Mouse (Mus musculus) stomach, embryonic 15.5 days (tissue): ENCODE measurements around the gene Cwc15. TPM values are rescaled to one million over a fixed set of nuclear protein-coding genes. Genes with fewer than 3 reads are reported as not detected.

Experiments used
- ATAC-seq: fragments of 200-750 bp; cut with Nextera tagmentation; 2 replicates; pipeline ENCODE4 v1.8.0; 2017; ENCODE audit warnings: low read depth, moderate number of reproducible peaks, moderate TSS enrichment; ENCODE audit not compliant: insufficient read depth, low FRiP score
- H3K27ac ChIP-seq: fragments of 300-500 bp; sonication (generic); 2 replicates; pipeline ENCODE4 v1.5.1; 2015; ENCODE audit warnings: mild to moderate bottlenecking, inconsistent platforms
- H3K27me3 ChIP-seq: fragments of 300-500 bp; sonication (generic); replicated peaks from 2 replicates; pipeline ENCODE4 v1.6.1; 2015; ENCODE audit warnings: inconsistent platforms
- H3K36me3 ChIP-seq: fragments of 300-500 bp; sonication (generic); 2 replicates; pipeline ENCODE4 v1.6.1; 2015; ENCODE audit warnings: inconsistent platforms
- H3K4me1 ChIP-seq: fragments of 300-500 bp; sonication (generic); 2 replicates; pipeline ENCODE4 v1.6.1; 2015; ENCODE audit warnings: inconsistent platforms
- H3K4me2 ChIP-seq: fragments of 300-500 bp; sonication (generic); 2 replicates; pipeline ENCODE4 v1.6.1; 2015; ENCODE audit warnings: mild to moderate bottlenecking, inconsistent platforms
- H3K4me3 ChIP-seq: fragments of 300-500 bp; sonication (generic); replicated peaks from 2 replicates; pipeline ENCODE4 v1.5.1; 2015; ENCODE audit warnings: inconsistent platforms
- H3K9ac ChIP-seq: fragments of 300-500 bp; sonication (generic); 2 replicates; pipeline ENCODE4 v1.6.1; 2015; ENCODE audit warnings: inconsistent platforms
- H3K9me3 ChIP-seq: fragments of 300-500 bp; sonication (generic); 2 replicates; pipeline ENCODE4 v1.6.1; 2016; ENCODE audit warnings: inconsistent platforms
- WGBS: fragments of 180-500 bp; shearing (Covaris S2); methylation state at CpG from one replicate; pipeline ENCODE4 v1.1.7; 2015; 5-methylcytosine and 5-hydroxymethylcytosine counted together
- polyA plus RNA-seq: library from polyadenylated mRNA; unstranded; fragments of >200 nt; fragmentation: Nextera tagmentation; extraction: Ambion mirVana; gene quantifications from 2 replicates; pipeline ENCODE4 v1.2.1, GENCODE M21; 2015

Gene Cwc15
- polyA plus RNA-seq, 1 experiment from 2014 or later: 135 TPM

- WGBS: 21% methylated on average over 3 of the region's 3 CpGs
- Histone ChIP-seq H3K4me3 (no peak overlapping the region), H3K9ac (no peak overlapping the region), H3K27me3 (no peaks in the 10 kb centered on the region), H3K4me1 (0 out of 2 replicates have a peak, but pooled peaks cover 6% of the 10 kb centered on the region), H3K36me3 (no peaks in the 10 kb centered on the region), H3K4me2 (no peak overlapping the region), H3K27ac (no peak overlapping the region), H3K9me3 (no peaks in the 10 kb centered on the region)
- ATAC-seq: no peak
These were observed 20.7 kb downstream of the Cwc15 start for GRCm38 (mm10) chr9:14520971-14521670.

DNA sequence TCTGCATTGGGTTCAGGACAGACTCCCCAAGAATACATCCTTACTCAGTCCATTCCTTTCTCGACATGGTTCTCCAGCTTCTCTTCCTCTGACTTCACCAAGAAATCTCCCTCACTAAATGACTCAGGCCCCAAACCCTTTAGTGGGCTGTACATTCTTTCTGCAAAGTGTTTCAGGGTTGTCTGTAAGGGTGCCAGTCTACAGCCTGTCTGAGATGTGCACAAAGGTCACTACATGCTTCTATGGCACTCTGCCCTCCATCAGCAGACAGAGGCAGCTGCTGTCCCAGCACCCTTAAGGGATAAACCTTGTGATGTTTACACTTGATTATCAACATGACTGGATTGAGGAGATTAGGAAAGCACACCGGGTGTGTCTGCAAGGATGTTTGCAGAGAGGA is 21.3 kb downstream of the Cwc15 start:
- 31% methylated on average over 2 of the region's 2 CpGs for WGBS
- H3K4me1 ChIP-seq: 0 out of 2 replicates have a peak, but pooled peaks cover 6% of the 10 kb centered on the region
- ATAC-seq: no peak

DNA sequence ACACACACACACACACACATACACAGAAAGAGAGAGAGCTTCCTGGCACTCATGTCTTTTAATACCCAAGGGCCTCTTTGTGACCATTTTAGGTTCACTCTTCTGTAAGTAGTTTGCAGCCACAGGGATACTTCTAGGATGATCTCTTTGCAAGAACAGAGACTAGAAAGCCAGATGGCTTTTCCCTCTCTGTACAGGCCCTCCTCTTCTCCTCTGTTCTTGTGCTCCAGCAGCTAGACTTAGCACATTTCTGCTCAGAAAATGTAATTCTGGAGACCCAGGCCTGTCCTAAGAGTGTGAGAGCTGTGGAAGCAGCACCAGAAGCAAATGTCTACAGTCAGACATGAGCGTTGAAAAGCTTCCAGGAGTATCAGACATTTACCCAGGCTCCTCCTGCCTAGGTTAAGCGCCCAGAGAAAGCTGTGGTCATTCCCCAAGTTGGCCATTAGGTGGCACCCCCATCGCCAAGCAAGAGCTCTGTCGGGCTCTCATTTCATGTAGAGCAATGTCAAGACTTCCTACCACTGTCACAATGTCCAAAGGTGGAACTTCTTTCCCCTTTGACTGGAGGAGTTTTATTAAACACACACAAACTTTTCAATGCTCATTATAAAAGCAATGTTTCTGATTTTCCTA is 23.1 kb downstream of the Cwc15 start:
- Histone ChIP-seq H3K9ac (no peak overlapping the region), H3K9me3 (no peaks in the 10 kb centered on the region), H3K36me3 (no peaks in the 10 kb centered on the region), H3K4me3 (no peak overlapping the region), H3K27ac (no peak overlapping the region), H3K4me1 (0 out of 2 replicates have a peak, but pooled peaks cover 6% of the 10 kb centered on the region), H3K4me2 (no peak overlapping the region), H3K27me3 (no peaks in the 10 kb centered on the region)
- WGBS: 6% methylated on average over 4 of the region's 4 CpGs
- peak; percentile 56; the same call in 1 of the 2 replicates for ATAC-seq

More for the DNA sequence above, 21.3 kb downstream of the Cwc15 start:
- Histone ChIP-seq H3K4me2 (no peak overlapping the region), H3K4me3 (no peak overlapping the region), H3K27ac (no peak overlapping the region), H3K9me3 (no peaks in the 10 kb centered on the region), H3K36me3 (no peaks in the 10 kb centered on the region), H3K9ac (no peak overlapping the region), H3K27me3 (no peaks in the 10 kb centered on the region)

DNA sequence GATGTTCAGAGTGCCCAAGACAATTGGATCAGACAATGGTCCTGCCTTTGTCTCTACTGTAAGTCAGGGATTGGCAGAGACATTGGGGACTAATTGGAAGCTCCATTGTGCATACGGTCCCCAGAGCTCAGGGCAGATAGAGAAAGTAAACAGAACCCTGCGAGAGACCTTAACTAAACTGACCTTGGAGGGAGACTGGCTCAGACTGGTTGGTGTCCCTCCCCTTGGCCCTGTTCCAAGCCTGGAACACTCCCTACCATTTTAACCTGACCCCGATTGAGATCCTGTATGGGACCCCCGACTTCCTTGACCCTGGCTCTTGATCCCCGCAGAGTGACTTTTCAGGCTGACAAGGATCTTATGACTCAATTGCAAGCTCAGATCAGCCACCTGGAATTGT is 29.6 kb downstream of the Cwc15 start:
- Histone ChIP-seq H3K4me2 (no peak overlapping the region), H3K36me3 (no peaks in the 10 kb centered on the region), H3K4me1 (0 out of 2 replicates have a peak, but pooled peaks cover 2% of the 10 kb centered on the region), H3K27me3 (no peaks in the 10 kb centered on the region), H3K9me3 (no peaks in the 10 kb centered on the region), H3K27ac (no peak overlapping the region), H3K9ac (no peak overlapping the region), H3K4me3 (no peak overlapping the region)
- peak; percentile 85 for ATAC-seq
- 33% methylated on average over 5 of the region's 5 CpGs for WGBS

DNA sequence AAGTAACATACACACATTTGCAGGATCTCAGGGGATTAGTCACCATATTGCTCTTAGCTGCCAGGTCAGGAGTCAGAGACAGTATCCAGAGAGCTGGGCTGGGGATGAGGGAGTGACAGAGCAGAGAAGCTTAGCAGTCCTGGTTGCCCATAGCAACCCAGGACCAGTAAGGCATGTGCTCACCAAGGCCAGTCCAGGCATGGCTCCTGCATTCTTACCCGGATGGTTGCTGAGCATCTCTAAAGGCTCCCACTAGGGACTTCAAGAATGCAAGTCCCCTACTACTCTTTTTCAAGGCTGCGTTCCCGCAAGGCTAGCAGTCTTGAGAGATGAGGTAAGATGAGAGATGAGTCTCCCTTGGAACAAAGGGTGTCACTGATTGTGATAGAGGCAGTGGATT is 31.9 kb downstream of the Cwc15 start:
- Histone ChIP-seq H3K27me3 (no peaks in the 10 kb centered on the region), H3K9me3 (no peaks in the 10 kb centered on the region), H3K36me3 (no peaks in the 10 kb centered on the region), H3K4me2 (no peak overlapping the region), H3K4me3 (no peak overlapping the region), H3K27ac (no peak overlapping the region), H3K4me1 (0 out of 2 replicates have a peak, but pooled peaks cover 2% of the 10 kb centered on the region), H3K9ac (no peak overlapping the region)
- no peak for ATAC-seq
- WGBS: 58% methylated on average over 3 of the region's 3 CpGs

- Histone ChIP-seq H3K4me2 (no peak overlapping the region), H3K4me1 (0 out of 2 replicates have a peak, but pooled peaks cover 2% of the 10 kb centered on the region), H3K9me3 (no peaks in the 10 kb centered on the region), H3K4me3 (no peak overlapping the region), H3K9ac (no peak overlapping the region), H3K27me3 (no peaks in the 10 kb centered on the region), H3K36me3 (no peaks in the 10 kb centered on the region), H3K27ac (no peak overlapping the region)
- 83% methylated on average over 2 of the region's 2 CpGs for WGBS
- no peak for ATAC-seq
These were observed 33.2 kb downstream of the Cwc15 start for GRCm38 (mm10) chr9:14533659-14534058.

DNA sequence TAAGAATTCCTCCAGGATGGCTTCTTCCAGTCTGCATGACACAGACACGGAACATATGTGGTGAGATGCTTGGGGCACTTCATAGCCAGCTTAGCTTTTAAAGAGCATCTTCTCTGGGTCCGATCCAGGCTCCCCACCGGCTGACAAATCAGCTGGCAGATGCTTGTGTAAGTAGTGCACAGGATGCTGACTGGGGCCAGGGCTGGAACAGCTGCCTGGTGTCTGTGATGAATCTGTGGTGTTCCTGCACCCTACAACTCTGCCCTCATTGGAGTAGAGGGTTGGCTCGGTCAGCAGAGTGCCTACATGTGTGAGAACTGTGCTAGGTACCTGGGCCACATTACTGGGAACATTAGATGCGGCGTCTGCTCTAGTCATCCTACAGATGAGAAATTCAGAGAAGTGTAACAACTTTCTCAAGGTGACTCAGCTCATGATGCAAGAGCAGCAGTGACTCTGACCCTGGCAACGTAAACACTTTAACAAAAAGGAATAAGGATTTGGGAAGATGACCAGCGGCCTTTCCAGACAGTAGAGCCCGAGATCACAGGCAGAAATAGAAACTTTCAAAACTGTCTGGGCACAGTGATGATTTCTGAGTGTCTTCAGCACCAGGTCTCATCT is 34.5 kb downstream of the Cwc15 start:
- Histone ChIP-seq H3K9ac (no peak overlapping the region), H3K4me1 (no peaks in the 10 kb centered on the region), H3K36me3 (0 out of 2 replicates have a peak, but pooled peaks cover 4% of the 10 kb centered on the region), H3K27ac (no peak overlapping the region), H3K9me3 (no peaks in the 10 kb centered on the region), H3K4me2 (no peak overlapping the region), H3K4me3 (no peak overlapping the region), H3K27me3 (no peaks in the 10 kb centered on the region)
- 75% methylated on average over 9 of the region's 9 CpGs for WGBS
- no peak for ATAC-seq

- no peak for ATAC-seq
- WGBS: 67% methylated on average over 9 of the region's 9 CpGs
- Histone ChIP-seq H3K36me3 (peaks cover 30% of the 10 kb centered on the region), H3K4me3 (no peak overlapping the region), H3K9me3 (no peaks in the 10 kb centered on the region), H3K4me1 (no peaks in the 10 kb centered on the region), H3K4me2 (no peak overlapping the region), H3K27me3 (no peaks in the 10 kb centered on the region), H3K27ac (no peak overlapping the region), H3K9ac (no peak overlapping the region)
These were observed 43.8 kb downstream of the Cwc15 start for GRCm38 (mm10) chr9:14544034-14544757.

DNA sequence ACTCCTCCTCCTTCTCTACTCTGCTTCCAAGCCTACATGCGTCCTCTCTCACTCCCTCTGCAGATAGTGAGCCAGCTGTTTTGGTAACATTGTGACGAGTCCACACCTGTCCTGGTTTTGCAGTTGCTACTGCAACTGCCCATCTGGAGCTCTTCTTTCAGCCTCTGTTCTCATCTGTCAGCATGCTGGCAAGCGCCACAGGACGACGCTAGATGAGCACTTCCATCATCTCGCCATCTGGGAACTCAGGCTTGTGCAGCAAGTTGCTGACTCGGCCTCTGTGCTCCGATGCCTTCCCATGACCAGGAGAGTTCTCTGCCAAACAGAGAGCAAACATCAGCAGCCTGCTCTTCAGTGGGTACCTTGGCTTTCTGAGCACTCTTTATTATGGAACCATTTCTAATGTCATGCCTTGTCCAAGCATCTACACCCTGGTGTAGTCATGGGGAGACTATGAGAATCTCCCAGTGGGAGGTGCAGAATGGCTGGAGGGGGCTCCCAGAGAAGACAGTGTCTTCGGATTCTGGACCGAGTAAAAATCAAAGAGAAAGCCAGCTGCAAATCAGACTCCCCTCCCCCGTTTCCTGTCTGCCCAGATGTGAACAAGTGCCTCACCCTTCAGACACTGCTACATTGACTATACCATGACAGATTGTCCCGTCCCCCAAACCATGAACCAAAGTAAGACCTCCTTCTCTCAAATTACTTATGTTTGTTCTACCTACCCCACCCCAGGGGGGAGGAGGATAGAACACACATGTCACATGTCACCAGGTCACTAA is 47.4 kb downstream of the Cwc15 start:
- H3K36me3 ChIP-seq: peaks cover 45% of the 10 kb centered on the region
- H3K4me3 ChIP-seq: no peak overlapping the region
- H3K27me3 ChIP-seq: no peaks in the 10 kb centered on the region
- H3K4me2 ChIP-seq: no peak overlapping the region
- H3K27ac ChIP-seq: no peak overlapping the region
- 52% methylated on average over 12 of the region's 12 CpGs for WGBS
- no peak for ATAC-seq
- H3K9me3 ChIP-seq: no peaks in the 10 kb centered on the region
- H3K4me1 ChIP-seq: no peaks in the 10 kb centered on the region
- no peak overlapping the region for H3K9ac ChIP-seq

DNA sequence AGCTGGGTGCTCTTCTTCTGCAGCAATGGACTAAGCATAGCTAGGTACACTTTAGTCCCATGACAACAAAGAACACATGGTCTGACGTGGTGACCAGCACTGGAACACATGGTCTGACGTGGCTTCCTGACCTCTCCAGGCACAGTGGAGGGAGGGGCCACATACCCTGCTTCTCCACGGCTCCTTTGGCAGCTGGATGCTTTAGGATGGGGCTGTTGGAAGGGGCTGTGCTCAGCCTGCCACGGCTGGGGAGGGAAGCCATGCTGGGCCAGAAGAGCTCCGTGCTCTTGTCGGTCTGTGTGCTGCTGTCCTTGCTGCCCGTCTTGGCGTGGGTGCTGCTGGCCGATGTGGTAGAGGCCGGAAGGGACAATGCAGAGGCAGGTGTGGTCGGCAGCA is 47.9 kb downstream of the Cwc15 start:
- H3K36me3 ChIP-seq: peaks cover 45% of the 10 kb centered on the region
- no peak for ATAC-seq
- H3K4me1 ChIP-seq: no peaks in the 10 kb centered on the region

DNA sequence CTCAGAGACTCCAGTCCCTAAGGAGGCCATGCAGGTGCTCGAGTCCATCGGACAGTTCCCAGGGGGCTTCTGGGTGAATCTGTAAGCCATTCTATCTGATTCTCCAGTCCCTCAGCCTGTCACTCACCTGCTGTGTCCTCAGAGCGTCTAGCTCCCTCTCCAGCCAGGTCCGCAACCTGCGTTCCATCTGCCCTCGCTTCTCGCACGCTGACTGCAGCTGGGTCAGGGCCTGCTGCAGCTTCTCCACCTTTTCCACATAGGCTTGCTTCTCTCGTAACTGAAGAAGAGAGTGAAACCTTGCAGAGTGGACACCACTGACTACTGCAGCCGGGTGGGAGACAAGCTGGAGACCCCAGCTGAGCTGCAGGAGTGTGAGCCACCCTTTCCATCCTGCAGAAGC is 57.9 kb downstream of the Cwc15 start:
- 95% methylated on average over 10 of the region's 10 CpGs for WGBS
- no peaks in the 10 kb centered on the region for H3K9me3 ChIP-seq
- no peaks in the 10 kb centered on the region for H3K4me1 ChIP-seq
- no peaks in the 10 kb centered on the region for H3K27me3 ChIP-seq
- no peak for ATAC-seq
- H3K4me3 ChIP-seq: no peak overlapping the region
- no peak overlapping the region for H3K4me2 ChIP-seq
- H3K9ac ChIP-seq: no peak overlapping the region
- peaks cover 39% of the 10 kb centered on the region for H3K36me3 ChIP-seq
- H3K27ac ChIP-seq: no peak overlapping the region

More for the DNA sequence above, 47.9 kb downstream of the Cwc15 start:
- Histone ChIP-seq H3K9me3 (no peaks in the 10 kb centered on the region), H3K4me2 (no peak overlapping the region), H3K27ac (no peak overlapping the region), H3K27me3 (no peaks in the 10 kb centered on the region), H3K9ac (no peak overlapping the region), H3K4me3 (no peak overlapping the region)
- WGBS: 68% methylated on average over 11 of the region's 11 CpGs
